Mouse (Mus musculus): ENCODE data around the gene Tnfrsf19.

GRCm38 (mm10) chr14:60982126-60982525 lies 64.2 kb downstream of the Tnfrsf19 start:
- no peak for TF ChIP-seq CTCF (IDR thresholded peaks at IDR 0.05; ENCODE audit: low read depth, low read length)
- no peak for TF ChIP-seq GATA2 (IDR thresholded peaks at IDR 0.05; ENCODE audit: borderline replicate concordance, low read depth, low read length)
- no peak for TF ChIP-seq TAL1 (conservative IDR thresholded peaks at IDR 0.05; ENCODE audit: low read depth, low read length)

Measured in G1E (cell line).